In the genomic region with DNA sequence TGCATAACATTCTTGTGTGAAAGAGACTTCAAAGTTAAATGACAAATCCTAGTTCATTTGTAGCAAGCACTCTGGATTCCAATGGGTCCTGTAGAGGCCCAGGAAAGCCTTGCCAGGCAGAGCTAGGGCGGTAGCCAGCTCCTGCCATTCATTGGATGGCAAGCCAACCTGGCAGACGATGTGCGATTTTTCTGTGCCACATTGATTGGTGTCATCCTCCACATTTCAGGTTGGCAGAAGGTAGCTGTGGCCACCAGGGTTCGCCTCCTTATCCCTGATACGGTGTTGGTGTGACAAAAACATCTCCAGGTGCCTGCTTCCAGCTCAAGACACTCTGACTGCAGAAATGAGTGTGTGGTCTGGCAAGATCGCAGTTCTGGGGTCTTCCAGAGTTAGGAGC, we compare ENCODE assay signal across 29 mouse cellular contexts.
DNase-seq lines count a peak whose midpoint lies in the region; ATAC-seq and TF ChIP-seq lines count a peak whose summit lies in the region.
"Had no signal": no experiment of that assay in that cellular context is flagged by ENCODE, and none has a peak within 500 bp of the region (broad histone marks: within the 10 kb centered on the region; RNA-seq: fewer than 3 reads in every experiment).

No protein-coding gene starts in this region.

- TF ChIP-seq CTCF in liver, adult 2 months (IDR thresholded peaks at IDR 0.05; ENCODE audit: low read depth, low read length), result no peak
- no peak for TF ChIP-seq CTCF in lung, adult 2 months (IDR thresholded peaks at IDR 0.05; ENCODE audit: insufficient read depth, low read length)

- no peak overlapping the region for H3K4me2 ChIP-seq in liver, embryonic 11.5 days
- H3K4me2 ChIP-seq: embryonic facial prominence, embryonic 15.5 days; forebrain, embryonic 13.5 days; heart, embryonic 12.5 days; hindbrain, embryonic 13.5 days; limb, embryonic 15.5 days; liver, embryonic 15.5 days; lung, embryonic 15.5 days; midbrain, embryonic 11.5 days had no signal

- 67% methylated on average over 6 of the region's 6 CpGs for WGBS in liver, adult 2 months
- WGBS in liver, embryonic 11.5 days, result 80% methylated on average over 6 of the region's 6 CpGs
- 86% methylated on average over 6 of the region's 6 CpGs for WGBS in lung, adult 2 months
- 87% methylated on average over 6 of the region's 6 CpGs for WGBS in embryonic facial prominence, embryonic 10.5 days

- no peak for TF ChIP-seq POLR2A in liver, adult 2 months (IDR thresholded peaks at IDR 0.05; ENCODE audit: extremely low read depth, insufficient read depth, low read length)
- TF ChIP-seq POLR2A in lung, adult 2 months (IDR thresholded peaks at IDR 0.05; ENCODE audit: borderline replicate concordance, extremely low read depth, low read depth, low read length), result no peak

- no peak overlapping the region for H3K4me3 ChIP-seq in liver, adult 2 months (ENCODE audit: insufficient read depth, low read depth, low read length)
- no peak overlapping the region for H3K4me3 ChIP-seq in liver, embryonic 11.5 days (ENCODE audit: low read depth, low read length)
- no peak overlapping the region for H3K4me3 ChIP-seq in lung, adult 2 months (replicated peaks; ENCODE audit: extremely low read depth, low read depth, low read length)
- no peak overlapping the region for H3K4me3 ChIP-seq in embryonic facial prominence, embryonic 10.5 days
- H3K4me3 ChIP-seq: embryonic facial prominence, embryonic 15.5 days; forebrain, embryonic 13.5 days; heart, adult 2 months; heart, embryonic 12.5 days; hindbrain, embryonic 13.5 days; limb, embryonic 10.5 days; limb, embryonic 15.5 days; liver, embryonic 15.5 days; lung, embryonic 15.5 days had no signal

- no peaks in the 10 kb centered on the region for H3K27me3 ChIP-seq in liver, adult 2 months (ENCODE audit: control insufficient read depth, insufficient read depth, low read length)
- no peaks in the 10 kb centered on the region for H3K27me3 ChIP-seq in liver, embryonic 11.5 days (replicated peaks; ENCODE audit: control insufficient read depth, insufficient read depth, low read length)
- no peaks in the 10 kb centered on the region for H3K27me3 ChIP-seq in embryonic facial prominence, embryonic 10.5 days (replicated peaks; ENCODE audit: low read depth, poor library complexity, severe bottlenecking)
- H3K27me3 ChIP-seq: embryonic facial prominence, embryonic 15.5 days; forebrain, embryonic 13.5 days; heart, embryonic 12.5 days; hindbrain, embryonic 13.5 days; limb, embryonic 15.5 days; liver, embryonic 15.5 days; lung, embryonic 15.5 days had no signal

- no peaks in the 10 kb centered on the region for H3K36me3 ChIP-seq in liver, adult 2 months (ENCODE audit: control insufficient read depth, insufficient read depth, low read length)
- H3K36me3 ChIP-seq in liver, embryonic 11.5 days (ENCODE audit: control insufficient read depth, insufficient read depth, low read length), result no peaks in the 10 kb centered on the region
- no peaks in the 10 kb centered on the region for H3K36me3 ChIP-seq in embryonic facial prominence, embryonic 10.5 days (replicated peaks)
- H3K36me3 ChIP-seq: embryonic facial prominence, embryonic 15.5 days; heart, embryonic 12.5 days; limb, embryonic 10.5 days; limb, embryonic 15.5 days; liver, embryonic 15.5 days; lung, embryonic 15.5 days had no signal

- no peaks in the 10 kb centered on the region for H3K9me3 ChIP-seq in liver, embryonic 11.5 days (ENCODE audit: control insufficient read depth, low read length)
- no peaks in the 10 kb centered on the region for H3K9me3 ChIP-seq in embryonic facial prominence, embryonic 10.5 days
- H3K9me3 ChIP-seq: embryonic facial prominence, embryonic 15.5 days; forebrain, embryonic 13.5 days; heart, embryonic 12.5 days; hindbrain, embryonic 13.5 days; limb, embryonic 10.5 days; limb, embryonic 15.5 days; liver, embryonic 15.5 days; lung, embryonic 15.5 days had no signal

- peak; percentile 33 for DNase-seq in liver, adult 2 months (ENCODE audit: extremely low read depth, low read depth, low spot score)
- no peak for DNase-seq in liver, embryonic 11.5 days (ENCODE audit: low spot score)
- peak; percentile 78 to 88 for DNase-seq in cerebellum, adult 18-20 months
- peak; percentile 84 to 86 for DNase-seq in cerebellum, postnatal 10 days
- DNase-seq in ovary, postnatal 36 days (ENCODE audit: low spot score), result no peak
- no peak for DNase-seq in lung, adult 2 months
- DNase-seq in embryonic facial prominence, embryonic 10.5 days (ENCODE audit: low spot score), result no peak
- DNase-seq: adrenal gland, adult 2 months; adrenal gland, postnatal 36 days; B cell, adult 2 months; heart, adult 2 months; heart, postnatal 4 days; kidney, adult 9 months; kidney, postnatal 25 days; right cerebral cortex, adult 18-20 months; spleen, adult 18-20 months; thymus, postnatal 25 days had no signal

- no peak for ATAC-seq in liver, embryonic 11.5 days (replicated peaks; ENCODE audit: low FRiP score)
- ATAC-seq: activated CD4-positive, CD25-positive, alpha-beta regulatory T cell, adult 4 months; forebrain, embryonic 13.5 days; intestine, postnatal 0 days; midbrain, embryonic 16.5 days had no signal

- H3K4me1 ChIP-seq in liver, adult 2 months (ENCODE audit: control insufficient read depth, insufficient read depth, low read length), result no peaks in the 10 kb centered on the region
- H3K4me1 ChIP-seq in liver, embryonic 11.5 days (replicated peaks; ENCODE audit: control insufficient read depth, insufficient read depth, low read length), result no peaks in the 10 kb centered on the region
- no peaks in the 10 kb centered on the region for H3K4me1 ChIP-seq in lung, adult 2 months (ENCODE audit: control insufficient read depth, insufficient read depth, low read length)
- H3K4me1 ChIP-seq in embryonic facial prominence, embryonic 10.5 days, result peaks cover 10% of the 10 kb centered on the region
- H3K4me1 ChIP-seq: embryonic facial prominence, embryonic 15.5 days; forebrain, embryonic 13.5 days; heart, embryonic 12.5 days; limb, embryonic 15.5 days; liver, embryonic 15.5 days; lung, embryonic 15.5 days had no signal

- no peak overlapping the region for H3K27ac ChIP-seq in liver, adult 2 months (replicated peaks; ENCODE audit: insufficient read depth, low read depth, low read length)
- H3K27ac ChIP-seq in liver, embryonic 11.5 days (ENCODE audit: low read depth, low read length), result no peak overlapping the region
- no peak overlapping the region for H3K27ac ChIP-seq in embryonic facial prominence, embryonic 10.5 days (replicated peaks)
- H3K27ac ChIP-seq: embryonic facial prominence, embryonic 15.5 days; forebrain, embryonic 13.5 days; heart, adult 2 months; hindbrain, embryonic 13.5 days; limb, embryonic 10.5 days; limb, embryonic 15.5 days; liver, embryonic 15.5 days; lung, embryonic 15.5 days had no signal

- no peak overlapping the region for H3K9ac ChIP-seq in liver, adult 2 months (ENCODE audit: low read depth, low read length)
- H3K9ac ChIP-seq in liver, embryonic 11.5 days (ENCODE audit: low read depth, low read length), result no peak overlapping the region
- H3K9ac ChIP-seq: embryonic facial prominence, embryonic 15.5 days; forebrain, embryonic 13.5 days; heart, embryonic 12.5 days; hindbrain, embryonic 13.5 days; limb, embryonic 15.5 days; liver, embryonic 15.5 days; lung, embryonic 15.5 days had no signal

- no peaks in the 10 kb centered on the region for H3K79me2 ChIP-seq in liver, adult 2 months (ENCODE audit: control insufficient read depth, insufficient read depth, low read length)

Comparison
In these comparisons a context has a peak if more than half of its experiments do, and no peak if none do; other contexts are left out.
1. DNase-seq: peak in liver, adult 2 months (single experiment), cerebellum, adult 18-20 months (2 of 2) and cerebellum, postnatal 10 days (2 of 2); none in liver, embryonic 11.5 days (single experiment), ovary, postnatal 36 days (single experiment), lung, adult 2 months (single experiment) and embryonic facial prominence, embryonic 10.5 days (single experiment).